13 mouse cellular contexts compared by ENCODE assay signal in the genomic region with DNA sequence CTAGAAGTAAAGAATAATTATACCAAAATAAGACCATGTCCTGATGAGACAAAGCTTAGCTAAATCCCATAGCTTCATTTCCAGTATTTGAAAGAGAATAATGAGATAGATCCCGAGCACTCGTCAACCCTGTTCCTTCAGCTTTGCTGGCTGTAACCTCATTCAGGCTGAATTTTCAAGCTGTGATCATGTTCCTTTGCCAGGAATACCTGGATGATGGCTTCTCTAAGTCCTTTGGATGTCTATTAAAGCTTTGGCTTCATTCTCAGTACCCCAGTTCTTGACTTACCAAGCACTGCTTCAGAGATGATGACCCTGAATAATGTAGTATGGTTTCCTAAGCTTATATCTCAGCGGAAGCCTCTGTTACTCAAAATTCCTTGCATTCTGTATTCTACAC.
DNase-seq lines count a peak whose midpoint lies in the region.
"Had no signal": no experiment of that assay in that cellular context is flagged by ENCODE, and none has a peak within 500 bp of the region (broad histone marks: within the 10 kb centered on the region; RNA-seq: fewer than 3 reads in every experiment).

No protein-coding gene starts in this region.

- peak; percentile 95 for DNase-seq in brain, adult 2 months (ENCODE audit: low read depth, low spot score)
- peak; percentile 59 to 81 for DNase-seq in cerebellum, adult 18-20 months
- DNase-seq in cerebellum, adult 9-11 months = peak; percentile 81
- DNase-seq in cerebellum, postnatal 36 days = peak; percentile 21 to 59
- DNase-seq in layer of hippocampus, postnatal 25 days (ENCODE audit: extremely low spot score in 1 of 2, low spot score in 1 of 2) = no peak
- no peak for DNase-seq in T-cell, adult 2 months (ENCODE audit: low spot score)
- DNase-seq in lung, postnatal 36 days = no peak
- DNase-seq: adrenal gland, adult 2 months; adrenal gland, postnatal 25 days; embryo, embryonic 11 days; gastrocnemius, postnatal 10 days; heart, adult 18-20 months; kidney, adult 18-20 months had no signal

Comparison
In these comparisons a context has a peak if more than half of its experiments do, and no peak if none do; other contexts are left out.
1. DNase-seq: peak in brain, adult 2 months (single experiment), cerebellum, adult 18-20 months (2 of 2), cerebellum, adult 9-11 months (single experiment) and cerebellum, postnatal 36 days (2 of 2); none in layer of hippocampus, postnatal 25 days (0 of 2), T-cell, adult 2 months (single experiment) and lung, postnatal 36 days (single experiment).